Mouse (Mus musculus): ENCODE measurements around the gene Camk1d.
"Not testable (repeated sequence)": the region's sequence is repeated elsewhere in the genome, so short reads cannot be mapped to it uniquely, and the experiment has no call there.

Gene Camk1d

DNA sequence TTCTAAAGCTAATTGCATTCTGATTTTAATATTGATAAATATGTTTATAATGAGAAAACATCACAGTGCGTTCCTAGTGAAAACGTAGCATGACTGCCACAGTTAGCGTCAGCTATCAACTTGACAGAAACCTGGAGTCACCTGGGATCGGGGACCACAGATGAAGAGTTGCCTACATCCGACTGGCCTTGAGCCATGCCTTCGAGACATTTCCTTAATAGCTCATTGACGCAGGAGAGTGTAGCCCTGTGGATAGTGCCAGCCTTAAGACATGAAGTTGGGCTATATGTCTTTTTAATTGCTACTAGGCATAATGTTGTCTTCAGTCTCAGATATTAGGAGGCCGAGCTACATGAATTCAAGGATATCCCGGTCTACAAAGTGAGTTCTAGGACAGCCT is 315.8 kb downstream of the Camk1d start:
- no peak for DNase-seq (ENCODE audit: low read depth)

DNA sequence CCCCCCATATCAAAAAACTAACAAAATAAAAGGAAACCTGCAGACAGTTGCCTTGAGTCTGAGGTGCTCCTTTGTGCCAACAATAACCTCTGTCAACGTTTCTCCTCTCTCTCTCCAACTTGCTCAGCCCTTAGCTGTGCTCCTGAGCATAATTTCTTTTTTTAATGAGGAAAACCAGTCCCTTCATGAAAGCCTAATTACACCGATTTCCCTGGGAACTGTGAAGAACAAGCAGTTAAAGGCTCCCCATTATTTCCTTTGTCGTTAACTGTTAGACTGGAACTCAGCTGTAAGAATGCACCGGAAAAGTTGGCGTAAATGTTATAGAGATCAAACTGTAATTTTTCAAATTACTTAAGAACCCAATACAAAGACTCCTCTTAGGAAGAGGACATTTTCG is 316.3 kb downstream of the Camk1d start:
- DNase-seq (ENCODE audit: low read depth) = no peak

DNA sequence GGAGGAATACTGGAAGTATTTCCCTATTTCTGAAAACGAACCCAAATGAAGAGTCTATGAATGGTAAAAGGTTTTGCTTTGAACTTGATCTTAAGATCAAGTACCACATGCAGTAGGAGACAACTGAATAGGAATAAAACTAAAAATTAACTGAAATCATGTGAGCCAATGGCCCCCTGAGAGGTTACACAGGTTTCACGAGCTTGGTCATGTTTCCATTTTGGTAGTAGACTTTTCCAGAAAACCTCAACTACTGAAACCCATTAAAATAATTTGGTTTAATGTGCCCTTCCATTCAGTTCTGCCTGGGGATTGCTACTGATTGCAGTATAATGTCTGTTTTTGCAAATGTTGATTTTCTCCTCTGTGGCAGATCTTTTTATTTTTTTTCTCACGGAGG is 316.8 kb downstream of the Camk1d start:
- no peak for DNase-seq (ENCODE audit: low read depth)

DNA sequence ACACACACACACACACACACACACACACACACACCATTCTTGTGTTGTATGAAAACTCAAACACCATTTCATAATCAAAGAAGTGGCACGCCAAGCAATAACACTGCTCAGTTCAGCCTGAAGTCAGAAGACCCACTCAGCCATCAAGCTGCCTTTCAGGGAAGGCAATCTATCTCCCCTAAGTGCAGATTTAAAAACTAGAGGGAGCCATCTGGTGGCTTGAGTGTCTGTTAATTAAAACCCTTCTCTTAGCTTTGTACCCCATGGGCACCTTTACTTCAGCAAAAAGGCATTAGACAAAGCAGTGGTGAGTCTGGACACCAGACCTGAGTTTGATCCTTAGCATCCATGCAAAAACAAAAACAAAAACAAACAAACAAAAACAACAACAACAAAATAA is 317.9 kb downstream of the Camk1d start:
- no peak for DNase-seq (ENCODE audit: low read depth)

DNA sequence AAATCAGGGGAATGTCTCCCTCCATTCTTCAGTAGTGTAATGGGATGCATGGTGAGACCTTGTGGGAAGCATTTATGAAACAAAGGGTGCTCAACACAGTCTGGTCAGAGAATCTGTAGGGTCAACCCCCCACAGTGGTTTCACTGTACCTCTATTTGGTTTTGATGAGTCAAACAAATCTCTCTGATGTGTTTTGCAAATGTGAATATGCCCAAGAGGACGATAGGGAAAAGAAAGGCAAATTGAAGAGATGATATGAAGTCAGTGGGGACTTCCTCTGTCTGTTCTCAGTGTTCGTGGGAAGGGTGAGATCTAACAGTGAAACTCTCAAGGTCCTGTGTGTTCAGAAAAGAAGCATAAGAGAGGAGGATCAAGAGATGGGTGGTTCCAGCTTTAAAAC is 318.4 kb downstream of the Camk1d start:
- no peak for DNase-seq (ENCODE audit: low read depth)

DNA sequence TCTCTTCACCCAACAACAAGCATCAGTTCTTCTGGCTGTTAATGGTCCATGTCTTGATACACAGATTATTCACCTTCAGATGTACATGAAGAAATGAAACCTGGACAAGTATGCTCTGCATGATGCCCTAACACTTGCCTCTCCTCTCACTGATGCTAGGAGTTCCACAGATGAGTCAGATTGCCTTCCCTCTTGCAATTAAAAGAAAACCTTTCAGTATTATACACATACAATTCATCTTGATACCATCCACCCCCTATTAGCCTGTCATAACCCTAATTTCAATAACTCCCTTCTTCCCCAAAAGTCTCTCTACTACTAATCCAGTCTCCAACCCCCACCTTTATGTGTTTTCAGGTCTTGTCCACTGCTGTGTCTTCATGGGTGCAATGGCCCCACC is 321.4 kb downstream of the Camk1d start:
- DNase-seq (ENCODE audit: low read depth) = no peak

DNA sequence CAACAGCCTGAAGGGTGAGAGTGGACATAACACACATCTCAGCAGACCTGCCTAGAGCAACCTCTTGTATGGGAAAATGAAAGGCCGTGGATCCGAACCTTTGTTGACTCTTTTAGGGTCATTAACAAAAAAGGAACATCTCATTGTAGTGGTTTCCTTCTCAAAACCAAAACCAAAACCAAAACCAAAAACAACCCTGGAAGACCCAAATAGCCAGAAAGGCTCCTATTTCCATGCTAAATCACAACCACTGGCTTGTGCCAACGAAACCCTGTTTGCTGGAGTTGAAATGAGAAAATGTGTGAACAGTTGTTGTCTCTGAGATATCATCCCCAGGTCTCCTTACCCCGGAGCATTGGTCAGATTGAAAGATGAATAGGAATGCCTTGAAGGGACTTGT is 321.8 kb downstream of the Camk1d start:
- no peak for DNase-seq (ENCODE audit: low read depth)

DNA sequence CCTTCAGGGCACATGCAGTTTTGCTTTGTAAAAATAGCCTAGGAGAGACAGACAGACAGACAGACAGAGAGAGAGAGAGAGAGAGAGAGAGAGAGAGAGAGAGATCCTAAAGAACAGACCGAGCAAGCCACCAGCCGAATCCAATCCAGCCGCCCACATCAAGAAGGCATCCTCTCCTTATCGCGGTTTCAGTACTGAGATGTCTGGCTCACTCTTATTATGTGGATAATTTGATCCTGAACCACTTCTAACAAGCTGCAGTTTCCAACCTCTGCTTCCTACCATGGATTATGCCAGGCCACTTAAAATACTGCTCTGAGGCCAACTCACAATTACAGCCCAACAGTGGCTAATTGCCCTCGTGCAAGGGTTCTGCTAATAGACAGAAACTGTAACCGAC is 325.9 kb downstream of the Camk1d start:
- DNase-seq (ENCODE audit: low read depth) = no peak

DNA sequence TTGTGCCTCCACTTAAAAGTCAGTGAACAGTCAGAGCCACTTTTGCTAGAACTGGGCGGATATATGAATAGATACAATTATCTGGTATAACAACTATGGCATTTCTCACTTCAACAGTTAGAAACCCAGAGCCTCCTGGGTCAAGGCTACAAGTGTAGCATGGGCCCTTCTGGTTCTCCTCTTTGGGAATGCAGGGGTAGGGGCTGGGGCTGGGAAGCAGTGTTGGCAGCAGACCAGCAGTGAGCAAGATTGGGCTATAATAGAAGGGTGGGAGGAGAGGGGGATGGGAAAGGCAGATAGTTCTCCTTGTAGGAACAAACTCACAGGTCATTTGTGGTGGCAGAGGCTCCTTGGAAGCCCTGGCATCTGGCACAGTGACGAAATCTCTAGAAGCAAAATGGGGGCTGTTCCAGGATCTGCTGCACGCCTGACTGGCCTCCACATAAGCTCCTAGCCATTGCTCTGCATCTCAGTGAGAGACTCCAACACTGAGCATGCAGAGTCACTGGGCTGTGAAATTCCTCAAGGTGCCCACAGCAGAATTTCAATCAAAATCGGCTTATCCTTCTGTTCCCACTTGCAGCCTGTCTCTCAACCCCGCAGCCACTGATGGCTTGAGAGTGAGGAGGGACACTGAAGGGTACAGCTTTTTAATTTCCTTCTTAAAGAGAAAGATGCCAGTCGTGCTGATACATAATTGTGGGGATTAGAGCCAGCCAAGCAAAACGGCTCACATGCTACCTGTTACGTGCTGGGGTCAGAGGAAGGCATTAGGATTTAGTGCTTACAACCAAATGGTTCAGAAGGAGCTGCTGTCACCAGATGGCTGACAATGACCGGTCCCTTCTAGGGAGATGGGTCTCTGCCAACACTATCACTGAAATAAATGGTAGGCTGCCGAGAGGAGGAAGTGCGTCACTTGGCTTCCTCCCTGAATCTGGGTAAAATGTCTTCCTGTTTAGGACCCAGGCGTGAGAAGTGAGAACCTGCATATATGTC is 332.3 kb downstream of the Camk1d start:
- no peak for DNase-seq (ENCODE audit: low read depth)

DNA sequence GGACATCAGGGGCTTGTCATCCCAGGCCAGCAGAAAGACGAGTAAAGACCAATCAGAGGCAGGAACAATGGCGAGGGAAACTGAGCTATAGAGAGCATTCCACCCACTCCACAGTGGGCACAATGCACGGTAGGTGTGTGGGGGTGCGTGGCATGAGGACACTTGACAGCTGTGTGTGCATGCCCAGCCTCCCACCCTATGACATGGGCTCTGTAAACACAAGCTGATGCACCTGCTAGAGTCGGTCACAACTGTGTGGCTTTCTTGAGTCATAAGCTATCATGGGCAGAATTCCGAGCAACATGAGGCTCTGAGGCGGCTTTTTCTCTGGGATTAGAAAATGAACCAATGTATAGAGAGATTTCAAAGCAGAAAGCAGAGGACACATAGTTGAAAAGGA is 333.3 kb downstream of the Camk1d start:
- no peak for DNase-seq (ENCODE audit: low read depth)

DNA sequence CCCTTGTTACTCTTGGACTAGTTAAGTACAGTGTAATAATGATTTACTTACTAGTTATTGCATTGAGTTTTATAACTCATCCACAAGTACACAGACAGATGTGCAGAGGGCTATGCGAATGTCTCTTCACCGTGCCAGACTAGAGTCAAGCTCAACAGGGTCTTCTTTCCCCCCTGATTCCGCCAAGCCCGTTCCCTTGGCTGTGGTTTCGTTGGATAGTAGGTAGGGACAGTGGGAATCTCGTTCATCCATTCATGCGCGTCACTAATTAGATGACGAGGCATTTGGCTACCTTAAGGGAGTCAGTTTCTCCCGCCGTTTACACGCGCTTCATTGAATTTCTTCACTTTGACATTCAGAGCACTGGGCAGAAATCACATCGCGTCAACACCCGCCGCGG is 335.4 kb downstream of the Camk1d start:
- DNase-seq (ENCODE audit: low read depth) = not testable (repeated sequence)

DNA sequence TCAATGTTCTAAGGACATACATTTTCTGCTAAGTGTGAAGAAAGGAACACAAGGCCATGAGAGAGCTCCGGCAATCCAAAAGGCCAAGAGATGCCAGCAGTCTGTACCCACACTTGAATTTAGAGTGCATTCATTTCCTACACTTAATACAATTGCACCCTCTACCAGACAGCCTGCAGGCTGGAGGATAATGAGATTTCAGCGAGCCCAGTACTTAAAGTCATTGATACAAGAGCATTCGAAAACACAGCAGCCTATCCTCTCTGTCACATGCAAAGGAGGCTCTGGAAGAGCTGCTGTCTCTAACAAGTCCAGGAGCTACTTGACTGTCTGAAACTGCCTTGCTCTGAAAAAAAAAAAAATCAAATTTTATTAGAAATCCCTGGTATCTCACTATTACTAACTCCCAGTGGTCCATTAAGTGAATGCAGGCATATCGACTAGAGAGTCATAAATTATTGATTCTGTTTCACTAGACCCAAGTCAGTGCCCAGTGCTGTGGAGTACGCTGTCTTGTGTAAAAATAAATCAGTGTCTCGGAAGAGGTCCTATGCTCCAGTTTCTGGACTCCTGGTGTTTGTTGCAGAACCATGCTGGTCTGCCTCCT is 336.1 kb downstream of the Camk1d start:
- DNase-seq (ENCODE audit: low read depth) = no peak

DNA sequence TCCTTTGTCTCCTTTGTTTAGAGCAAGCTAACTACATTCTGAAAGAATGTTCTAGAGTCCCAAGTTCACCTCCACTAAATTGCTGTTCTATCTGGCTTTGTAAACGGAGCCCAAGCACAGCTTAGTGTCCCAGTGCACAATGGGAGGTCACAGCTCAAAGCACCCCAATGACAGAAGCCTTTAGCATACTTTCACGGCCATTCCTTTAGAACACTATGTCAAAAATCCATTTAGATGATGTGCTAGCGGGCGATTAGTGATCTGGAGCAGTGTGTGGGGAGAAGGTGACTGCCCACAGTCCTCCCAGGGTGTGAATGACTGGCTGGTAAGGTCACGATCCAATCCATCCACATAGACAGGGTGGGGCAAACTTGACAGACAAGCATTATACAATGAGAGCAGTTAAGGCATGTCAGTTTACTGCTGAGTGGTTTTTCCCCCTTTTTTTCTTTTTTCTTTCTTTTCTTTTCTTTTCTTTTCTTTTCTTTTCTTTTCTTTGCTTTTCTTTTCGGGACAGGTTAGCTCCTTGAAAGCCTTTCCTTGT is 341.4 kb downstream of the Camk1d start:
- DNase-seq (ENCODE audit: low read depth) = no peak

DNA sequence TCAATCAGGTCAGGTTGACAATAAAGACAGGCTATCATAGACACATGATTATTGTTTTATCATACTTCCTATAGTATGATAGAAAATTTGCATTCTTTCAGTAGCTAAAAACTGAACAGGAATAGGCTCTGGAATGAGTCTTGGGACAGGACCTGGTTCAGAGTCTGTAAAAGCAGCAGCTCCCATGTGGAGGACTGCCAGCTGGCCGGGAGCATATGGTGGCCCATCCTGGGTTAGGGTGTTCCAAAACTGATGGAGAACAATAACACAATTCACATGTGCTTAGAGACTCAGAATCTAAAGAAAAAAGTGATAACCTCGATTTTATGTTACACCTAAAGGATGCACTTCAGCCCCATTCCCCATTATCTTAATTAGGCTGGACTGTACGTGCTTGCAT is 343.0 kb downstream of the Camk1d start:
- no peak for DNase-seq (ENCODE audit: low read depth)

DNA sequence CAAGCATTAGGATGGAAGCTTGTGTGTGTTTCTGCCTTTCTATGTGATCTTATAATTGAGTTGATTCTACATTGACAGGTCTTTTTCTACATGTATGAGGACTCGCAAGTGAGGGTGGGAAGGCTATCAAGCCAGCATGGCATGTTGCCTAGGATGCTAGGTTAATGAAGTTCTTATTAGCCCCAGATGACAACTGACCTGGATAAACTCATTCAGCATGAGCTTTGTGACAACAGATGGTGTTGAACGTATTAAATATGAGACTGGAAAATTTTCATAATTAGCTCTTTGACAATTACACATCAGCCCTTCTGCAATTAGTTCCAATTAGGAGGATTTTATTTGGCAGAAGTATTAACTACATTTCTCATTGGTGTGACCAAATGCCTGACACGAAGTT is 343.7 kb downstream of the Camk1d start:
- no peak for DNase-seq (ENCODE audit: low read depth)

DNA sequence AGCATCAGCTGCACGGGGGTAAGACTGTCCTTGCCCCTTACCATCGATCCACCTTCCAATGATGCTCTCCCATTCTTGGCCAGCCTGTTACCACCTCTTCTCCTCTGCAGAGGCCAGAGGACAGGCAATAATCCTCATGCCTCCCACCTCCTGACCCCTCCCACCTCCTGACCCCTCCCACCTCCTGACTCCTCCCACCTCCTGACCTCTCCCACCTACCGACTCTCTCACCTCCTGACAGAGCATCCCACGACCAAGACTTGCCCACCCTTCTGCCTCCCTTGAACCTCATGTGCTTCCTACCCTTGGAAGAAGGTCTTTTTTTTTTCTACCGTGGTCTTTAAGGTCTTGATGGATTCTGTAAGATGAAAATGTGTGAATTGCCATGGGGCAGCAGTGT is 350.5 kb downstream of the Camk1d start:
- DNase-seq (ENCODE audit: low read depth) = no peak

DNA sequence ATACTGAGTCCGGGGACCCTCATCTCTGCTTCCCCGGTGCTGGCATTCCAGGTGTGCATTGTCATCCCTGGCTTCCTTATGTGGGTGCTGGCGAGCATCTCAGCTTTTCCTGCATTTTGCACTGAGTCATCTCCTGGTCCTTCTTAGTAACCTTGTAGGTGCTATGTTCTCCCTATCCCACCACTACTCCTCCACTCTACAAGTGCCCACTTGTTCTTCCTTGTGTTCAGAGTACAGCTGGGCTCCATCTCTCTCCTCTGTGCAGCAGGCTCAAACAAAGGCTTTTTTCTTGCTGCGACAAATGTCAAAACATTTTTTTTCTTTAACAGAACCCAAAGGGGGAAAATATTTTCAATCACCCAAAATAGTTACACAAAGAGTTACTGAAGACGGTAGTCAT is 356.3 kb downstream of the Camk1d start:
- DNase-seq (ENCODE audit: low read depth) = no peak

DNA sequence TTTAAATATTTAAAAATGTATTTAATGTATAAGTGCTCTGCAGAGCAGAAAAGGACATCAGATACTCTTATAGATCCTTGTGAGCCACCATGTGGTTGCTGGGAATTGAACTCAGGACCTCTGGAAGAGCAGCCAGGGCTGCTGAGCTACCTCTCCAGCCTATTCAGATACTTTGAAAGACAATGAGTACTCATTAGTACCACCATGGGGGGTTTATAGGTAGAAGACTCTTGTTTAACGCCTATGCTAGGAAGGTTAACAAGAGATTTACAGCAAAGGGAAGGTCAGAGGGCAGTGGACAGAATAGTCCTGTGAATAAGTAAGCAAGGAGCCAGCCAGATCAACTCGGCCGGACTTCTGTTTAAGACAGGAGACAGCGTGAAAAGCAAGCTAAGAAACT is 357.3 kb downstream of the Camk1d start:
- no peak for DNase-seq (ENCODE audit: low read depth)

DNA sequence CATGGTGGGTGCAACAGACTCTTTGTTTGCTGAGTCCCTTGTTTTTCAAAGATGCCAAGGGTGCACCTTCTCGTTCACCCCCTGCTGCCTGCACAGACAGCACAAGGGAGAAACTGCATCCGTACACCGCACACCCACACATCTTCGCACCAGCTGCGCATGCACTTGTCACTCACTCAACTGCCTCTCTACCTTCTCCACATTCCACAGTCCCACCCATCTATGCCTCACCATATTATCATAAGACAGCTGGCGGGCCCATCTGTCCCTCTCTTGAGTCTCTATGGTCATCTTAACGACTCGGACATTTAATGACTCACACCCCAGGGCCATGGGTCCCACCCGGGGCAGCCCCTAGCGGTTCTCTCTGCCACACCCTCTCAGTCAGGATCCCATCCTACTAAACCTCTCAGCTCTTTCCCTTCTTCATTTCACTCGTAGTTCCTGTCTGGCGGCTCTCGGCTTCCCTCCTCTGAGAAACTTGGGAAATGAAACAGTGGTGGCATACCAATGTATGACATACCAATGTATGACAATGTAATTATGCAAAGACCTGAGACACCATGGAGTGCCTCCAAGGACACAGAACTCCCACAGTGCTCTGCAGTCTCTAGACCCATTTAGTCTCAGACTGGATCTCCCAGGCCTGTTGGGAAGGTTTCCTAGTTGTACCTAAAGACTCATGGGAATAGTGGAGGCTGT is 361.3 kb downstream of the Camk1d start:
- DNase-seq (ENCODE audit: low read depth) = no peak

DNA sequence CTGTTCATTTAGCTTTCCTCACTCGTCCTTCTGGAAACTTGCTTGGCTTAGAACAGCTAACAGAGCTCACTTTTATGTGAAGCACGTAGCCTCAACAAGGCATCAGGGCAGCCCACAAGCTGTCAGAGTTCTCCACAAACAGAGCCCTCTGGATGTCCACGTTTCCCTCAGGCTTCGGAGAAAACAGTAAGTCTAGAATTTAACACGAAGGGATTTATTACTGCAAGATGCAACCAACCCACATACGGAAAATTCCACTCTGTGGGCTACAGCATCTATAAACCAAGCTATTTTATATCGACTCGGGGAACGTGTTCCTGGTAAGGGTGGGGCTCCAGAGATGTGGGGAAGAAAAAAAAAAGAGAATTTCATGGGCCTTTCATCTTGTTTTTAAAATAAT is 369.0 kb downstream of the Camk1d start:
- no peak for DNase-seq (ENCODE audit: low read depth)

DNA sequence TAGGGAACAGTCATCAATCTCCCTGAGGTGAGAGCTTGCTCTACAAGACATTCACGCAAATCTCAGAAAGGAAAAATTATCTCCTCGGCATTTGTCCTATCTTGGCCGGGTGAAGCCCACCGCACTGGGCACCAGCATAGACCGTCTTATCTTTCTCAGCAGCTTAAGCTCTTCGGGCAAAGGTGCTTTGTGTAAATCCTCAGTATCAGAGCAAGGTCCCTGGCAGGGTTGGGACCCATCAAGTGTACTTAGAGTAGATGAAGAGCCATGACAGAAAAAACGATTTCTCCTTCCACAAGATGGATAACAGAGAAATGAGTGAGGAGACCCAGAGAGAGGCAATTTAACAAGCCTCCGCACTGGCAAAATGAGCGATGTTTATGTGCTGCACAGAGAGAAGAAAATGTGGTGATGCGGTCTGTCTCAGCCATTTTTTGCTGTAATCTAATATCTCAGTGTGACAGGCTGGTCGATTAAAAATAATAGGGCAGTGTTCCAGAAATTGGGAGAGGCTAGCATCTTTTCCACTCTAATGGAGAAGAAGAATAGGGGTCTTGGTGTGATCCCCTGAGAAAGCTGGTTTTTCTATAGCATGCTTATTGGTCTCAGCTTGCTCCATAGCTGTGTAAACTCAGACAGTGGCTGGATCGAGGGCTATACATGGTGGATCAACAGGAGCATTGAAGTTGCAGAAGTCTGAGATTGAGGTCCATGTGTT is 386.6 kb downstream of the Camk1d start:
- no peak for DNase-seq (ENCODE audit: low read depth)

DNA sequence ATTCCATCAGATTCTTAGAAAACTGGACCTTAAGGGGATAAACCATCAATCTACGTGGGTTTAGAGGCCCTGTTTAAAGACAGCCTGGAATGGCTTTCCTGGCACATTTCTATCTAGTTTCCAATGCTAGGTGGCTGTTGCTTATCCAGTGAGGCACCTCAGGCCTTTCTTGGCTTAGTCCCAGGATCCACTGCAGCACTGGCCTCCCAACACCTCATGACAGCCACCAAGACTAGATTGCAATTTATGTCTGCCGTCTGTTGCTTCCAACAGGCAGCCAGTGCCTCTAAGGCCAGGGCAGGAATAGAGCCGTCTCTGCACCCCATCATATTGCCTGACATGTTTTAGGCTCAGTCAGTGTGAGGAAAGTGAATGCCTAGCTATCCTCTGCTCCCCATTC is 389.5 kb downstream of the Camk1d start:
- no peak for DNase-seq (ENCODE audit: low read depth)
